Mouse (Mus musculus): ENCODE results near the gene Kif24.

DNA sequence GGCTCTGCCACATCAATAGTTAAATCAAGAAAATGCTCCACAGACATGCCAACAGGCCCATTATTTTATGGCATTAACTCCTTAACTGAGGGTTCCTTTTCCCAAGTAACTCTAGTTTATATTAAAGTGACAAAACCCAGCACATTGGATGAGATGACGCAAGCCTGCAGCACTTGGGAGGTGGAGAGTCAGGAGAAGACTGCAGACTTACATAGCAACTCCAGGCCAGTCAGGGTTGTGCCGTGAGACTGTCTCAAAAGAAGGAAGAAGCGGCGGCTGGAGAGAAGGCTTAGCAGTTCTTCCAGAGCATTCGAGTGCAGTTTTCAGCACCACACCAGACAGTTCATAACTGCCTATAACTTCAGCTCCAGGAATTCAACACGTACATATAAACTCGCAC is 105.3 kb downstream of the Kif24 start:
- no peak for TF ChIP-seq CTCF (IDR thresholded peaks at IDR 0.05; ENCODE audit: low read depth, low read length)
- no peak for TF ChIP-seq GATA2 (IDR thresholded peaks at IDR 0.05; ENCODE audit: borderline replicate concordance, low read depth, low read length)
- TF ChIP-seq GATA1 (IDR thresholded peaks at IDR 0.05; ENCODE audit: borderline replicate concordance, low read length), result no peak

All from G1E (cell line).